Mouse (Mus musculus) adrenal gland, adult 8-10 months (tissue): ENCODE results near the gene Sox12. TPM values are rescaled to one million over a fixed set of nuclear protein-coding genes. Genes with fewer than 3 reads are reported as not detected.

Source experiments
- DNase-seq: peaks from one replicate; pipeline ENCODE4 v3.0.0; 2022
- total RNA-seq, 4 experiments: library from RNA; stranded (reverse); gene quantifications; 2 replicates each; pipeline ENCODE4 v1.2.4; 2022

Sox12 gene
- total RNA-seq, 4 experiments from 2014 or later, result 9.9 to 16.8 (median 12.6) TPM

- DNase-seq, result no peak
Observed at GRCm38 (mm10) chr2:152357254-152357653, 40.6 kb downstream of the Sox12 start.

DNA sequence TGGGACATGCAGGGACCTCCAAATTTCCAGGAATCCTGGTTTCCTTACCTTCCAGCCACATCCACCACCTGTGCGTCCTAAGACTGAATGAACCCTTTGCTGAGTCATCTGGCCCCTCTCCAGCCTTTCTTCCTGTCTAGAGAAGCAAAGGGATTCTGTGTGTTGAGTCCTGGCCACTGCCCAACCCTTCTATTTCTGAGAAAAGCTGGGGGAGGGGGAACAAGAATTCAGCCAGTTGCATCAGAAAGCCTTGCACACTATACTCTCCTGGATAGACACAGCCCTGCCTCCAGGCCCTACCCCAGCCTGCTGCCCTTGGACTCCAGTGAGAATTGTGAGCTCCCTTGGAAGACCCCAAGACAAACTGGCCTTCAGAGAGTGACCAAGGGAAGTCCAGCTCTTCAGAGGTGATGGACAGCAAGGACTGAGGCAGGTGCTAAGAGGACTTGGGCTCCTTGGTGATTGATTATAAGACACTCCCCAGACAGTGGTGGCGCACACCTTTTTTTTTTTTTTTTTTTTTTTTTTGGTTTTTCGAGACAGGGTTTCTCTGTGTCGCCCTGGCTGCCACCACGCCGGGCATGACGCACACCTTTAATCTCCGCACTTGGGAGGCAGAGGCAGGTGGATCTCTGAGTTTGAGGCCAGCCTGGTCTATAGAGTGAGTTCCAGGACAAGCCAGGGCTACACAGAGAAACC lies 47.9 kb downstream of the Sox12 start:
- DNase-seq, result peak; percentile 67

DNA sequence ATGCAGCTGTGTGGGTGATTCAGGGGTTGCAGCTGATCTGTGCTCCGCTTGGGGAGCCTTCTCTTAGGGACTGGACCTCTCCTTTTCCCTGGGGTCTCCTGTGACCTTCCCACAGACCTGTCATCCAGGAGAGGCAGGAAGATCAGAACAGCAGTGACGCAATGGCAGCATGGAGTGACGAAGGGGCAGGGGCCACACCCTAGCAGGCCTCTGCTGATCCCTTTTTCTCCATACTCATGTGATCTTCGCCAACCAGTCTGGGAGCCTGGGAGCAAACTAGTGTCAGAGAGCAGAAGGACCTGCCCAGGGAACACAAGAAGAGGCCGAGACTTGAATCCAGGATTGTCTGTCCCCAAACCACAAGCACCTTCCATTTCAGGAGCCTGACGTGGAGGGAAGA lies 48.7 kb downstream of the Sox12 start:
- no peak for DNase-seq

DNA sequence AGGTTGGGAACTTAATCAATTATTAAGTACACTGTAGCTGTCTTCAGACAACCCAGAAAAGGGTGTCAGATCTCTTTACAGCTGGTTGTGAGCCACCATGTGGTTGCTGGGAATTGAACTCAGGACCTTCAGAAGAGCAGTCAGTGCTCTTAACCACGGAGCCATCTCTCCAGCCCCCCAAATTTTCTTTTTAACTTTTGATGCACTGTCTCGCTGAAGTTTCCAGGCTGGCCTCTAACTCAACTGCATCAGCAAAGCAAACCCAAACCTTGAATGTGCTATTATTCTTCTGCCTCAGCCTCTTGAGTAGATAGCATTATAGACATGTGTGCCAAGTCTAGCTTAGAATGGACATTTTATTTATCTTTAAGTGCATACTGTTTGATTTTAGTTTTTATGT lies 50.1 kb downstream of the Sox12 start:
- no peak for DNase-seq

- no peak for DNase-seq
Observed at GRCm38 (mm10) chr2:152346776-152347465, 50.9 kb downstream of the Sox12 start.

GRCm38 (mm10) chr2:152345393-152345792 lies 52.5 kb downstream of the Sox12 start:
- no peak for DNase-seq

GRCm38 (mm10) chr2:152344909-152345308 lies 53.0 kb downstream of the Sox12 start:
- no peak for DNase-seq

DNA sequence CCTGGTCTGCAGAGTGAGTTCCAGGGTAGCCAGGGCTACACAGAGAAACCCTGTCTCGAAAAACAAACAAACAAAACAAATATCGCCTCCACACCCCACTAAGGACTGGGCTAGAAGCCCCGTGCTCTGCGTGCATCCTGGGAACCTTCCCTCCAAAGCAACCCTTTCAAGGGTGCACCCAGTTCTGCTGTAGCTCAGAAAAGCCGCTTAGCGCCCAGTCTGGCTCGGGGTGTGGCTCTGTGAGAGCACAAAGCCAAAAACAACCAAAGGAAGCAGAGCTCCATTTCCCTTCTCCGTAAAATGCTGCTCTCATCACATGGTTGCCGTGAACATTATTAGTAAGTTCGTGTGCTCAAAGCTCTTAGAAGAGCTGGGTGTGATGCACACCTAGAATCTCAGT lies 53.5 kb downstream of the Sox12 start:
- no peak for DNase-seq

Other genes with a start within 250 kb of the Sox12 start
- 100 to 1,000 TPM in 3 of 4 experiments, 10 to 100 TPM in 1; 91.6 to 116 (median 107) TPM for gene Csnk2a1, start 171.2 kb downstream of the Sox12 start, total RNA-seq
- 100 to 1,000 TPM; 143 to 157 (median 143) TPM for gene Tbc1d20, start 104.2 kb downstream of the Sox12 start, total RNA-seq
- gene Rbck1, start 65.4 kb downstream of the Sox12 start, total RNA-seq, result 100 to 1,000 TPM; 120 to 169 (median 145) TPM
- gene Trib3, start 54.0 kb downstream of the Sox12 start, total RNA-seq, result 10 to 100 TPM in 2 of 4 experiments, 1 to 10 TPM in 2; 2.8 to 11.3 (median 6.9) TPM
- 10 to 100 TPM in 1 of 4 experiments, 1 to 10 TPM in 3; 5.3 to 11.3 (median 8.1) TPM for gene Nrsn2, start 21.4 kb downstream of the Sox12 start, total RNA-seq
- gene Zcchc3, start 17.0 kb upstream of the Sox12 start, total RNA-seq, result 10 to 100 TPM in 1 of 4 experiments, 1 to 10 TPM in 3; 7.9 to 11.2 (median 9.2) TPM
- gene 6820408C15Rik, start 17.5 kb upstream of the Sox12 start, total RNA-seq, result under 1 TPM; 0.32 to 0.51 (median 0.42) TPM
- not detected for gene Defb23, start 66.6 kb upstream of the Sox12 start, total RNA-seq
- not detected for gene Defb20, start 79.0 kb upstream of the Sox12 start, total RNA-seq
- gene Defb22, start 92.1 kb upstream of the Sox12 start, total RNA-seq, result not detected
- not detected for gene Defb26, start 113.6 kb upstream of the Sox12 start, total RNA-seq
- not detected for gene Defb28, start 120.2 kb upstream of the Sox12 start, total RNA-seq
- not detected for gene Defb29, start 142.0 kb upstream of the Sox12 start, total RNA-seq
- not detected for gene Gm17416, start 171.3 kb upstream of the Sox12 start, total RNA-seq
- not detected for gene Defb21, start 174.7 kb upstream of the Sox12 start, total RNA-seq
- gene Defb19, start 182.2 kb upstream of the Sox12 start, total RNA-seq, result not detected
- not detected for gene Defb45, start 201.3 kb upstream of the Sox12 start, total RNA-seq
- gene Defb36, start 206.3 kb upstream of the Sox12 start, total RNA-seq, result 1 to 10 TPM in 1 of 4 experiments, under 1 TPM in 1, not detected in 2; 0.86 to 1.5 TPM
- 1 to 10 TPM in 2 of 4 experiments, not detected in 2; 1.9 to 2.2 TPM for gene Defb25, start 225.0 kb upstream of the Sox12 start, total RNA-seq
- 10 to 100 TPM in 3 of 4 experiments, 1 to 10 TPM in 1; 9.0 to 20.8 (median 14.6) TPM for gene Rem1, start 228.9 kb upstream of the Sox12 start, total RNA-seq